Mouse (Mus musculus) embryonic facial prominence, embryonic 10.5 days (tissue): ENCODE measurements around the gene Tmx1. TPM values are rescaled to one million over a fixed set of nuclear protein-coding genes. Genes with fewer than 3 reads are reported as not detected.
A peak's percentile ranks its signal among the peaks of the same experiment; 100 is the strongest.

ENCODE experiments used
- DNase-seq: peaks from one replicate; pipeline ENCODE4 v3.0.0-alpha.2; 2017; ENCODE audit warnings: low spot score
- H3K27ac ChIP-seq: fragments of 300-500 bp; sonication (generic); replicated peaks from 2 replicates; pipeline ENCODE4 v1.5.1; 2016; ENCODE audit warnings: mild to moderate bottlenecking
- H3K27me3 ChIP-seq: fragments of 300-500 bp; sonication (generic); replicated peaks from 2 replicates; pipeline ENCODE4 v1.6.1; 2016; ENCODE audit warnings: low read depth, mild to moderate bottlenecking; ENCODE audit not compliant: poor library complexity, severe bottlenecking
- H3K36me3 ChIP-seq: fragments of 300-500 bp; sonication (generic); replicated peaks from 2 replicates; pipeline ENCODE4 v1.6.1; 2016; ENCODE audit warnings: mild to moderate bottlenecking, moderate library complexity
- H3K4me1 ChIP-seq: fragments of 300-500 bp; sonication (generic); 2 replicates; pipeline ENCODE4 v1.6.1; 2016
- H3K4me3 ChIP-seq: fragments of 300-500 bp; sonication (generic); 2 replicates; pipeline ENCODE4 v1.5.1; 2016; ENCODE audit warnings: mild to moderate bottlenecking, moderate library complexity
- H3K9me3 ChIP-seq: fragments of 300-500 bp; sonication (generic); 2 replicates; pipeline ENCODE4 v1.6.1; 2016; ENCODE audit warnings: mild to moderate bottlenecking
- WGBS: fragments of 180-500 bp; shearing (Covaris S2); methylation state at CpG from one replicate; pipeline ENCODE4 v1.1.7; 2016; 5-methylcytosine and 5-hydroxymethylcytosine counted together
- polyA plus RNA-seq: library from polyadenylated mRNA; unstranded; fragments of >200 nt; fragmentation: Nextera tagmentation; extraction: Ambion mirVana; gene quantifications from 2 replicates; pipeline ENCODE4 v1.2.1, GENCODE M21; 2016

Gene Tmx1
- polyA plus RNA-seq, result 111 and 118 TPM in 2 replicates

DNA sequence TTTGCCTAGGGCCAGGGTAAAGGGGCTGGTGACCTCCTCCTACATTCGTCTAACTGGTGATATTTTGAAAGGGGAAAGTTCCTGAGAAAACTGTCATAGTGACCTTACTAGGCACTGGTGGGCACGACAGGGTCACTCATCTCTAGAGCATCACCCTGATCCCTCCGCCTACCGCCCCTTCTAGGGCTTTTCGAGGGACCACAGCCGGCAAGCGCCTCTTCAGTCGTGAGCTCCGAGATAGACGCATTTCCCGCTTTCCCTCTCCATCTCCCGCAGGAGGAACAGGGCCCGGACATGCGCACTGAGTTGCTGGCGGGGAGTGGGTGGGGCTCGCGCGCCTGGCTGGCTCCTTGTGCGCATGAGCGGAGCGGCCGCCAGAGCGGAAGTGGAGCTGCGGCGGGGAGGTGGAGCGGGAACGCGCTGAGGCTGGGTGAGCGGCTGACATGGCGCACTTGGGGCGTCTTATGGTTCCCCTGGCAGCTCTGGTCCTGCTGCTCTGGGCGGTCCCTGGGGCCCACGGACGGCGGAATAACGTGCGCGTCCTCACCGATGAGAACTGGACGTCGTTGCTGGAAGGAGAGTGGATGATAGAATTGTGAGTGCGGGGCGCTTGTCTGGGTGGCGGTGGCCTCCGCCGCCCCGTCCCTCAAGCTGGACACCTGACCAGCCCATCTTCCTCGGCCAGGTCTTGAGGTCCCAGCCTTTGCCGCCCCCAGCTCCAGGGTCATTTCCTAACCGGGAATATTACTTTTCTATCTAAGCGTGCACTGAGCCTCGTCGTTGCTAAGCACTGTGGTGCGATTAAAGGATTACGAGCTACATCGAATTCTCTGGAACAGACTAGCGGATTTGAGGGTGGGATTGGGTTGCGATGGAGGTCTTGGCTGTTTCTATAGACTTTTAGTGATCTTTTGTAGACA lies at the start of gene Tmx1:
TSS of gene Tmx1 (plus strand) at position 370 of the 920 bp plus-strand sequence.
- Histone ChIP-seq H3K27ac (peak within 1 kb of the TSS; percentile 94), H3K4me1 (peaks cover 24% of the 10 kb centered on the region), H3K4me3 (peak within 1 kb of the TSS; percentile 84), H3K9me3 (no peaks in the 10 kb centered on the region), H3K27me3 (no peaks in the 10 kb centered on the region), H3K36me3 (peaks cover 17% of the 10 kb centered on the region)
- peak; percentile 98 for DNase-seq
- 1% methylated on average over 58 of the region's 58 CpGs for WGBS

DNA sequence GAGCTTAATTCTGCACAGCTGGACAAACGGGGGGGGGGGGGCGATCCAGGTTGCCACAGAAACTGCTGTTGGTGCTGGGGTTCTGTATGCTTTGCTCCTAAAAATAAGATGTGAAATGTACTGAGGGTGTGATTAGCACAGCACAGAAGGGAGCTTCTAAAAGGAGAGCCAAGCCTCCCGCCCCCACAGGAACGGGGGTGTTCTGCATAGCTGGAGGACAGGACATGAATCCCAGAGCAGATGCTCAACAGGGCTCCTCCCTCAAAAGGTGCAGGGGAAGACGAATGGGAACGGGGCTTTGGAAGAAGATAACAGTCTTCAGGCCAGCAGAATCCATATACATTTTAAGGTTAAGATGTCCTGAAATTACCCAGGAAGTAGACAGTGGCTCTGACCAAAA lies 48.6 kb upstream of the Tmx1 start:
- WGBS, result 68% methylated on average over 6 of the region's 6 CpGs
- Histone ChIP-seq H3K4me1 (no peaks in the 10 kb centered on the region), H3K27ac (no peak overlapping the region), H3K4me3 (no peak overlapping the region), H3K9me3 (0 out of 2 replicates have a peak, but pooled peaks cover 2% of the 10 kb centered on the region), H3K36me3 (no peaks in the 10 kb centered on the region), H3K27me3 (no peaks in the 10 kb centered on the region)
- DNase-seq, result no peak

DNA sequence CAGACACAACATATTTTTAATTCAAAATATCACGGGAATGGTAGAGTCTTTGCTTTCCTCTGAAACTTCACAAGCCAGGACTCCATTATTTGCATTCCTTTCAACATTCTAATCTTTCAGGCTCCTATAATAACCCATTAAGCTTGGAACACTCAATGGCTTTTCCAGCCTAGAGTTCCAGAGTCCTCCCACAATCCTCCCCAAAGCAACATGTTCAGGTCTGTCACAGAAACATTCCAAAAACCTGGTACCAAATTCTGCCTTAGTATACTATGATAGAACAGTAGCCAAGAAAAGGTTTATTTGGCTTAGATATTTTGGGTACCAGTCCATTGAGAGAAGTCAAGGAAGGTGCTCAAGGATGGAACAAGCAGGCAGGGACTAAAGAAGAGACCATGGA lies 44.5 kb upstream of the Tmx1 start:
- Histone ChIP-seq H3K27ac (no peak overlapping the region), H3K4me3 (no peak overlapping the region), H3K9me3 (no peaks in the 10 kb centered on the region), H3K36me3 (no peaks in the 10 kb centered on the region), H3K4me1 (no peaks in the 10 kb centered on the region), H3K27me3 (no peaks in the 10 kb centered on the region)
- DNase-seq, result no peak
- WGBS, result 90% methylated on average over 1 of the region's 1 CpGs

DNA sequence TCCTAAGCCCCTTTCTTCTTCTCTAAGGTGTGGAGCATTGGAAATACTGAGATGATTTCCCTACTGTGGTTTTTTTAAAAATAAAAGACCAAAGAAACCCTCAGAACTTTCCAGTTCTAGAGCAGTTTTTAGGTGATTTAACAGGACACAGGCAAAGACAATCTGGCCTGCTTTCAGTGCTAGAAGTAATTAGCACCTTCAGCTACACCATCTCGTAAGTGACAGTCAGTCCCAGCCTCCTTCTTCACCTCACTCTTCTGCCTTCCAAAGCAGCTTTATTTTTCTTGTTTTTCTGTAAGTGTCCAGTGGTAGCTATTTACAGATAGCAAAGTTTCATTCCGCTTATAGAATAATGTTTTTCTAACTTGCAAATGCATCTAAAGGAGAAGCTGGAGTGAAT lies 43.3 kb upstream of the Tmx1 start:
- no peak for DNase-seq
- Histone ChIP-seq H3K27ac (no peak overlapping the region), H3K36me3 (no peaks in the 10 kb centered on the region), H3K9me3 (no peaks in the 10 kb centered on the region), H3K27me3 (no peaks in the 10 kb centered on the region), H3K4me1 (no peaks in the 10 kb centered on the region), H3K4me3 (no peak overlapping the region)
- 84% methylated on average over 2 of the region's 2 CpGs for WGBS

- Histone ChIP-seq H3K27me3 (no peaks in the 10 kb centered on the region), H3K4me1 (no peaks in the 10 kb centered on the region), H3K9me3 (no peaks in the 10 kb centered on the region), H3K4me3 (no peak overlapping the region), H3K36me3 (no peaks in the 10 kb centered on the region), H3K27ac (no peak overlapping the region)
- 93% methylated on average over 1 of the region's 1 CpGs for WGBS
- DNase-seq, result no peak
Measured at GRCm38 (mm10) chr12:70420216-70420615, 32.7 kb upstream of the Tmx1 start.

DNA sequence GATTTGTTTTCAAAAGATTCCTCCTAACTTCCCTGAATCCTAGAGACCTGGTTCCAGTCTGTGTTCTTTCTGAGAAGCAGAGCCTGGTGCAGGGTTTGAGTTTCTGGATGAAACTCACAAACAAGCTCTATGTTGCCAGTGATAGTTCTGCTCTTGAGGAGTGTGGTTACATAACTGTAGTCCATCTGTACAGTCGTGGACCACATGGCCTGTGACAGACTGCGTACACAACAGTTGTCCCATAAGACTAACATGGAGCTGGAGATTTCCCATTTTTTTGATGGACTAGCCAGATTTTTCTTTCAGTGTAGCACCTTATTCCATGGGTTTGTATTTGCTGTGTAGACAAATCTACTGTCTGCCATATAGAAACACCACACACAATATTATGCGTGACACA lies 31.9 kb upstream of the Tmx1 start:
- no peaks in the 10 kb centered on the region for H3K4me1 ChIP-seq
- H3K27ac ChIP-seq, result no peak overlapping the region
- H3K27me3 ChIP-seq, result no peaks in the 10 kb centered on the region
- H3K4me3 ChIP-seq, result no peak overlapping the region
- H3K9me3 ChIP-seq, result no peaks in the 10 kb centered on the region
- H3K36me3 ChIP-seq, result no peaks in the 10 kb centered on the region
- no peak for DNase-seq
- 92% methylated on average over 3 of the region's 3 CpGs for WGBS

DNA sequence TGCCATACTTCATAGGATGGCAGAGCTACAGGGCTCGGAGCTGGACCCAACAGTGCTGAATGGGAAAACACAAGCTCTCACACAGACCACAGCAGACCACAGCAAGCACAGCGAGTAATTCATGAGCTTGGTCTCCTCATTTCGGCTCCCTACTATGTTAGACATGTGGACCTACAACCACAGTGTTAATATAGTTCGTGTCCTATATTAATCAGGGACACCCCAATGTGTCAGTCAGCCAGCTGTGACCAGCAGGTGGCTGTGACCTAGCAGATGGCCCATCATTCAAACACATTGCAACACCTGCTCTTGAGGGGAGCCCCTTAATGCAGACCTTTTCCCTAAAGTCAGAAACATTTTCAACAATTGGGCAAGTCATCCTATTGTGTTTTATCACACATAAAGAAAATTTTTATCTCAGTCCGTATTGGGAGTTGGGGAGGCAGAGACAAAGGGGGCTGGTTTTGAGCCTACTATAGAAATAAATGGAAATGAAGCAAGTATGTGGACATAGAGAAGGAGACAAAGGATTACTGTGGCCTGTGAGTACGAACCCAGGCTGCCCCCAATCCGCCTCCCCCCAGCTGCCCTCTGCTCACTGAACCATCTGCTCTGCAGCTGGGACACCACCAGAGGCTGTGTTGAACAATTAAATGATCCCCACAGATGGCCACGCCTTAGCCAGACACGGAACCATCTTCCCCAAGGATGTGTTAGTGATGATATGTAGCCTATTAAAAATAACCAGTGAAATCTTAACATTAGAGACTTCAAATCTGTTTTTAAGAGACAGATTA lies 30.4 kb upstream of the Tmx1 start:
- Histone ChIP-seq H3K36me3 (no peaks in the 10 kb centered on the region), H3K27me3 (no peaks in the 10 kb centered on the region), H3K9me3 (no peaks in the 10 kb centered on the region), H3K4me1 (0 out of 2 replicates have a peak, but pooled peaks cover 5% of the 10 kb centered on the region), H3K4me3 (no peak overlapping the region), H3K27ac (no peak overlapping the region)
- WGBS, result 61% methylated on average over 9 of the region's 9 CpGs
- DNase-seq, result peak; percentile 22

GRCm38 (mm10) chr12:70427885-70428284 lies 25.0 kb upstream of the Tmx1 start:
- no peak overlapping the region for H3K27ac ChIP-seq
- H3K9me3 ChIP-seq, result no peaks in the 10 kb centered on the region
- H3K4me1 ChIP-seq, result 0 out of 2 replicates have a peak, but pooled peaks cover 5% of the 10 kb centered on the region
- H3K36me3 ChIP-seq, result no peaks in the 10 kb centered on the region
- H3K4me3 ChIP-seq, result no peak overlapping the region
- no peaks in the 10 kb centered on the region for H3K27me3 ChIP-seq
- WGBS, result 90% methylated on average over 3 of the region's 3 CpGs
- DNase-seq, result no peak

GRCm38 (mm10) chr12:70429637-70430036 lies 23.3 kb upstream of the Tmx1 start:
- H3K9me3 ChIP-seq, result no peaks in the 10 kb centered on the region
- no peak overlapping the region for H3K27ac ChIP-seq
- no peak for DNase-seq
- 0 out of 2 replicates have a peak, but pooled peaks cover 5% of the 10 kb centered on the region for H3K4me1 ChIP-seq
- no peaks in the 10 kb centered on the region for H3K36me3 ChIP-seq
- WGBS, result 84% methylated on average over 4 of the region's 4 CpGs
- H3K4me3 ChIP-seq, result no peak overlapping the region
- no peaks in the 10 kb centered on the region for H3K27me3 ChIP-seq

- 39% methylated on average over 8 of the region's 8 CpGs for WGBS
- Histone ChIP-seq H3K9me3 (no peaks in the 10 kb centered on the region), H3K27me3 (no peaks in the 10 kb centered on the region), H3K36me3 (no peaks in the 10 kb centered on the region), H3K4me1 (0 out of 2 replicates have a peak, but pooled peaks cover 5% of the 10 kb centered on the region), H3K27ac (no peak overlapping the region), H3K4me3 (no peak overlapping the region)
- DNase-seq, result peak; percentile 28
Measured at GRCm38 (mm10) chr12:70430307-70430950, 22.5 kb upstream of the Tmx1 start.

- Histone ChIP-seq H3K27me3 (no peaks in the 10 kb centered on the region), H3K9me3 (no peaks in the 10 kb centered on the region), H3K27ac (no peak overlapping the region), H3K36me3 (no peaks in the 10 kb centered on the region), H3K4me1 (0 out of 2 replicates have a peak, but pooled peaks cover 5% of the 10 kb centered on the region), H3K4me3 (no peak overlapping the region)
- no peak for DNase-seq
- 70% methylated on average over 5 of the region's 5 CpGs for WGBS
Measured at GRCm38 (mm10) chr12:70431428-70431827, 21.5 kb upstream of the Tmx1 start.

- Histone ChIP-seq H3K4me1 (peaks cover 21% of the 10 kb centered on the region), H3K9me3 (no peaks in the 10 kb centered on the region), H3K27me3 (no peaks in the 10 kb centered on the region), H3K36me3 (no peaks in the 10 kb centered on the region), H3K27ac (no peak overlapping the region), H3K4me3 (no peak overlapping the region)
- DNase-seq, result no peak
Measured at GRCm38 (mm10) chr12:70449961-70450360, 2.9 kb upstream of the Tmx1 start.
